Mouse (Mus musculus) neural tube, embryonic 12.5 days (tissue): ENCODE data around the gene Wnt2b. TPM values are rescaled to one million over a fixed set of nuclear protein-coding genes. Genes with fewer than 3 reads are reported as not detected.
A peak's percentile ranks its signal among the peaks of the same experiment; 100 is the strongest.

ENCODE experiments used
- ATAC-seq: fragments of 200-750 bp; cut with Nextera tagmentation; 2 replicates; pipeline ENCODE4 v1.8.0; 2017; ENCODE audit warnings: low read depth, mild to moderate bottlenecking, moderate TSS enrichment, moderate library complexity; ENCODE audit not compliant: low FRiP score
- H3K27ac ChIP-seq: fragments of 300-500 bp; sonication (generic); 2 replicates; pipeline ENCODE4 v1.5.1; 2016
- H3K27me3 ChIP-seq: fragments of 300-500 bp; sonication (generic); replicated peaks from 2 replicates; pipeline ENCODE4 v1.6.1; 2016; ENCODE audit warnings: mild to moderate bottlenecking
- H3K36me3 ChIP-seq: fragments of 300-500 bp; sonication (generic); 2 replicates; pipeline ENCODE4 v1.6.1; 2016; ENCODE audit warnings: mild to moderate bottlenecking
- H3K4me1 ChIP-seq: fragments of 300-500 bp; sonication (generic); 2 replicates; pipeline ENCODE4 v1.6.1; 2016
- H3K4me2 ChIP-seq: fragments of 300-500 bp; sonication (generic); replicated peaks from 2 replicates; pipeline ENCODE4 v1.6.1; 2016; ENCODE audit warnings: mild to moderate bottlenecking
- H3K4me3 ChIP-seq: fragments of 300-500 bp; sonication (generic); 2 replicates; pipeline ENCODE4 v1.5.1; 2016
- H3K9ac ChIP-seq: fragments of 300-500 bp; sonication (generic); 2 replicates; pipeline ENCODE4 v1.6.1; 2016; ENCODE audit warnings: mild to moderate bottlenecking
- H3K9me3 ChIP-seq: fragments of 300-500 bp; sonication (generic); 2 replicates; pipeline ENCODE4 v1.6.1; 2016; ENCODE audit warnings: mild to moderate bottlenecking
- WGBS: fragments of 180-500 bp; shearing (Covaris S2); methylation state at CpG from one replicate; pipeline ENCODE4 v1.1.7; 2016; 5-methylcytosine and 5-hydroxymethylcytosine counted together
- polyA plus RNA-seq: library from polyadenylated mRNA; unstranded; fragments of >200 nt; fragmentation: Nextera tagmentation; extraction: Ambion mirVana; gene quantifications from 2 replicates; pipeline ENCODE4 v1.2.1, GENCODE M21; 2016

The Wnt2b gene
- polyA plus RNA-seq, 1 experiment from 2014 or later, result 0.72 TPM

GRCm38 (mm10) chr3:104960026-104961000, 1.4 kb downstream of the Wnt2b start:
- H3K36me3 ChIP-seq, result peaks cover 5% of the 10 kb centered on the region; the same call in 1 of the 2 replicates
- ATAC-seq, result no peak
- 0 out of 2 replicates have a peak overlapping the region, but pooled peaks have one; percentile 58 for H3K9ac ChIP-seq
- peaks cover 24% of the 10 kb centered on the region for H3K4me1 ChIP-seq
- H3K4me2 ChIP-seq, result peak overlapping the region; percentile 84; the same call in 1 of the 2 replicates
- peaks cover 64% of the 10 kb centered on the region for H3K27me3 ChIP-seq
- 11% methylated on average over 19 of the region's 19 CpGs for WGBS
- H3K27ac ChIP-seq, result no peak overlapping the region
- no peak overlapping the region for H3K4me3 ChIP-seq
- H3K9me3 ChIP-seq, result no peaks in the 10 kb centered on the region

- no peak for ATAC-seq
- Histone ChIP-seq H3K4me3 (no peak overlapping the region), H3K36me3 (peaks cover 20% of the 10 kb centered on the region; the same call in 1 of the 2 replicates), H3K4me1 (peaks cover 2% of the 10 kb centered on the region), H3K27ac (no peak overlapping the region), H3K9me3 (no peaks in the 10 kb centered on the region), H3K27me3 (peaks cover 28% of the 10 kb centered on the region), H3K4me2 (no peak overlapping the region), H3K9ac (no peak overlapping the region)
- WGBS, result 89% methylated on average over 6 of the region's 6 CpGs
Observed at GRCm38 (mm10) chr3:104956131-104956581, 5.6 kb downstream of the Wnt2b start.

- Histone ChIP-seq H3K27me3 (peaks cover 12% of the 10 kb centered on the region), H3K4me3 (no peak overlapping the region), H3K4me2 (no peak overlapping the region), H3K36me3 (peaks cover 28% of the 10 kb centered on the region; the same call in 1 of the 2 replicates), H3K4me1 (no peaks in the 10 kb centered on the region), H3K9ac (no peak overlapping the region), H3K27ac (no peak overlapping the region), H3K9me3 (no peaks in the 10 kb centered on the region)
- 96% methylated on average over 15 of the region's 15 CpGs for WGBS
- ATAC-seq, result no peak
Observed at GRCm38 (mm10) chr3:104954551-104954950, 7.2 kb downstream of the Wnt2b start.

- ATAC-seq, result no peak
- Histone ChIP-seq H3K9ac (no peak overlapping the region), H3K4me2 (no peak overlapping the region), H3K4me3 (no peak overlapping the region), H3K4me1 (no peaks in the 10 kb centered on the region), H3K9me3 (no peaks in the 10 kb centered on the region), H3K27me3 (peaks cover 8% of the 10 kb centered on the region), H3K27ac (no peak overlapping the region), H3K36me3 (peaks cover 28% of the 10 kb centered on the region; the same call in 1 of the 2 replicates)
- 95% methylated on average over 3 of the region's 3 CpGs for WGBS
Observed at GRCm38 (mm10) chr3:104954137-104954536, 7.6 kb downstream of the Wnt2b start.

GRCm38 (mm10) chr3:104952891-104953670, 8.6 kb downstream of the Wnt2b start:
- Histone ChIP-seq H3K36me3 (peaks cover 28% of the 10 kb centered on the region; the same call in 1 of the 2 replicates), H3K4me3 (no peak overlapping the region), H3K27ac (no peak overlapping the region), H3K4me2 (no peak overlapping the region), H3K9me3 (no peaks in the 10 kb centered on the region), H3K4me1 (no peaks in the 10 kb centered on the region), H3K9ac (no peak overlapping the region), H3K27me3 (no peaks in the 10 kb centered on the region)
- WGBS, result 94% methylated on average over 23 of the region's 23 CpGs
- ATAC-seq, result no peak

GRCm38 (mm10) chr3:104950926-104951325, 10.8 kb downstream of the Wnt2b start:
- WGBS, result 95% methylated on average over 12 of the region's 12 CpGs
- Histone ChIP-seq H3K4me3 (no peak overlapping the region), H3K9me3 (no peaks in the 10 kb centered on the region), H3K27me3 (no peaks in the 10 kb centered on the region), H3K36me3 (peaks cover 29% of the 10 kb centered on the region), H3K4me2 (no peak overlapping the region), H3K9ac (no peak overlapping the region), H3K4me1 (no peaks in the 10 kb centered on the region), H3K27ac (no peak overlapping the region)
- ATAC-seq, result no peak

- Histone ChIP-seq H3K4me2 (no peak overlapping the region), H3K27me3 (no peaks in the 10 kb centered on the region), H3K4me1 (peaks cover 10% of the 10 kb centered on the region), H3K27ac (no peak overlapping the region), H3K9ac (no peak overlapping the region), H3K4me3 (no peak overlapping the region), H3K9me3 (no peaks in the 10 kb centered on the region), H3K36me3 (peaks cover 6% of the 10 kb centered on the region)
- no peak for ATAC-seq
- WGBS, result 88% methylated on average over 9 of the region's 9 CpGs
Observed at GRCm38 (mm10) chr3:104944894-104945293, 16.8 kb downstream of the Wnt2b start.

- Histone ChIP-seq H3K9me3 (no peaks in the 10 kb centered on the region), H3K27ac (no peak overlapping the region), H3K4me2 (no peak overlapping the region), H3K36me3 (peaks cover 10% of the 10 kb centered on the region), H3K27me3 (no peaks in the 10 kb centered on the region), H3K4me3 (no peak overlapping the region), H3K9ac (no peak overlapping the region), H3K4me1 (peaks cover 10% of the 10 kb centered on the region)
- 33% methylated on average over 8 of the region's 8 CpGs for WGBS
- ATAC-seq, result no peak
Observed at GRCm38 (mm10) chr3:104943333-104943732, 18.4 kb downstream of the Wnt2b start.

- Histone ChIP-seq H3K4me2 (no peak overlapping the region), H3K27ac (no peak overlapping the region), H3K36me3 (peaks cover 10% of the 10 kb centered on the region), H3K27me3 (no peaks in the 10 kb centered on the region), H3K4me1 (peaks cover 10% of the 10 kb centered on the region), H3K9ac (no peak overlapping the region), H3K9me3 (no peaks in the 10 kb centered on the region), H3K4me3 (no peak overlapping the region)
- no peak for ATAC-seq
- WGBS, result 76% methylated on average over 5 of the region's 5 CpGs
Observed at GRCm38 (mm10) chr3:104942682-104943081, 19.0 kb downstream of the Wnt2b start.

GRCm38 (mm10) chr3:104940691-104941090, 21.0 kb downstream of the Wnt2b start:
- Histone ChIP-seq H3K36me3 (peaks cover 4% of the 10 kb centered on the region; the same call in 1 of the 2 replicates), H3K27me3 (no peaks in the 10 kb centered on the region), H3K4me3 (no peak overlapping the region), H3K9ac (no peak overlapping the region), H3K27ac (no peak overlapping the region), H3K4me1 (peaks cover 10% of the 10 kb centered on the region), H3K4me2 (no peak overlapping the region), H3K9me3 (no peaks in the 10 kb centered on the region)
- ATAC-seq, result no peak
- 51% methylated on average over 6 of the region's 6 CpGs for WGBS

- no peak overlapping the region for H3K4me3 ChIP-seq
- no peak overlapping the region for H3K4me2 ChIP-seq
- H3K27ac ChIP-seq, result no peak overlapping the region
- peaks cover 8% of the 10 kb centered on the region for H3K4me1 ChIP-seq
- no peaks in the 10 kb centered on the region for H3K27me3 ChIP-seq
- 52% methylated on average over 4 of the region's 4 CpGs for WGBS
- H3K36me3 ChIP-seq, result 0 out of 2 replicates have a peak, but pooled peaks cover 10% of the 10 kb centered on the region
- H3K9me3 ChIP-seq, result no peaks in the 10 kb centered on the region
- no peak for ATAC-seq
- H3K9ac ChIP-seq, result no peak overlapping the region
Observed at GRCm38 (mm10) chr3:104938327-104938726, 23.4 kb downstream of the Wnt2b start.
